In the genomic region with DNA sequence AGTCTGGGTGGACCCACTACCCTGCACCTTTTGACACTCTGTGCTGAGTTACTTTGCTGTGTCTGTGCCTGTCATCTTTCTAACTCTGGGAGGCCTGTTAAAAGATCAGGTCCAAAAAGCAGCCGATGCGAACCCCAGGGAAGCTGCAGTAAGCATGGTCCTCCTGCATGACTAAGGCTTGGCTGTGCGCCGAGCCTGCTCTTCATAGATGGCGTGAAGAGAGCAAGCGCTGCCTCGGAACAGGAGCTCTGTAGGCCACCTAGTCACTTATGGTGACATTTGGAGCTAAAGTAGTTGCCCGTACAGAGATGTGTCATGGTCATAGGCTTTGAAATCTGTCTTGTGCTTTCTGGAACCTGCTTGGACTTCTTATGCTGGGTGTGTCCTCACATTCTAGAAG, we compare ENCODE assay signal across 17 mouse cellular contexts. TPM values are rescaled to one million over a fixed set of nuclear protein-coding genes. Genes with fewer than 3 reads are reported as not detected.
"Had no signal": no experiment of that assay in that cellular context is flagged by ENCODE, and none has a peak within 500 bp of the region (broad histone marks: within the 10 kb centered on the region; RNA-seq: fewer than 3 reads in every experiment).

No protein-coding gene starts in this region.

- DNase-seq: kidney, adult 8-10 months; kidney, postnatal 10 days; kidney, postnatal 36 days; layer of hippocampus, postnatal 36 days; liver, embryonic 13.5 days; lung, adult 2 months; lung, postnatal 14 days; midbrain, embryonic 14.5 days; right cerebral cortex, postnatal 25 days; spleen, adult 18-20 months; thymus, postnatal 25 days had no signal

RNA-seq across cellular contexts. Expression of gene Adam30, which starts 27.8 kb away (rescaled TPM):
- total RNA-seq: layer of hippocampus, postnatal 10 days; layer of hippocampus, postnatal 36 days; left cerebral cortex, adult 2 months; left cerebral cortex, postnatal 10 days; left cerebral cortex, postnatal 36 days; liver, adult 2 months; midbrain, postnatal 0 days had no signal
